Mouse (Mus musculus) testis, adult 2 months (tissue): ENCODE results near the gene Sirt6.

Experiments used
- CTCF ChIP-seq: fragments of 200-500 bp; IDR thresholded peaks from 2 replicates; pipeline ENCODE4 v1.5.1; 2012; ENCODE audit warnings: low read depth, mild to moderate bottlenecking, inconsistent platforms, low read length, moderate library complexity; ENCODE audit not compliant: control insufficient read depth, insufficient read depth, insufficient replicate concordance
- POLR2A ChIP-seq: fragments of 200-500 bp; IDR thresholded peaks from 2 replicates; pipeline ENCODE4 v1.6.1; 2012; ENCODE audit warnings: low read depth, mild to moderate bottlenecking, inconsistent platforms, low read length, moderate library complexity; ENCODE audit not compliant: control insufficient read depth

GRCm38 (mm10) chr10:81593223-81593622 lies 34.4 kb downstream of the Sirt6 start:
- TF ChIP-seq POLR2A (no peak), CTCF (no peak)
